Mouse (Mus musculus) midbrain, embryonic 14.5 days (tissue): Measurements from ENCODE around the gene Igsf21. TPM values are rescaled to one million over a fixed set of nuclear protein-coding genes. Genes with fewer than 3 reads are reported as not detected.

ENCODE experiments used
- ATAC-seq: fragments of 200-750 bp; cut with Nextera tagmentation; 2 replicates; pipeline ENCODE4 v1.8.0; 2017; ENCODE audit warnings: moderate number of reproducible peaks, moderate library complexity; ENCODE audit not compliant: low FRiP score, low TSS enrichment
- DNase-seq: peaks from one replicate; pipeline ENCODE4 v3.0.0-alpha.2; 2015
- H3K27ac ChIP-seq: fragments of 300-500 bp; sonication (generic); replicated peaks from 2 replicates; pipeline ENCODE4 v1.5.1; 2014; ENCODE audit warnings: mild to moderate bottlenecking, low read depth, low read length, moderate library complexity
- H3K27me3 ChIP-seq: fragments of 300-500 bp; sonication (generic); 2 replicates; pipeline ENCODE4 v1.6.1; 2014; ENCODE audit warnings: low read length, control low read depth, mixed read lengths; ENCODE audit not compliant: control insufficient read depth, insufficient read depth
- H3K36me3 ChIP-seq: fragments of 300-500 bp; sonication (generic); 2 replicates; pipeline ENCODE4 v1.6.1; 2014; ENCODE audit warnings: low read length, control low read depth; ENCODE audit not compliant: control insufficient read depth, insufficient read depth
- H3K4me1 ChIP-seq: fragments of 300-500 bp; sonication (generic); 2 replicates; pipeline ENCODE4 v1.6.1; 2014; ENCODE audit warnings: mild to moderate bottlenecking, antibody characterized with exemption, low read length, control low read depth; ENCODE audit not compliant: control insufficient read depth, insufficient read depth
- H3K4me2 ChIP-seq: fragments of 300-500 bp; sonication (generic); 2 replicates; pipeline ENCODE4 v1.6.1; 2014; ENCODE audit warnings: mild to moderate bottlenecking, low read length, moderate library complexity
- H3K4me3 ChIP-seq: fragments of 300-500 bp; sonication (generic); replicated peaks from 2 replicates; pipeline ENCODE4 v1.5.1; 2014; ENCODE audit warnings: low read depth, low read length
- H3K9ac ChIP-seq: fragments of 300-500 bp; sonication (generic); replicated peaks from 2 replicates; pipeline ENCODE4 v1.6.1; 2014; ENCODE audit warnings: mild to moderate bottlenecking, low read length, moderate library complexity
- H3K9me3 ChIP-seq: fragments of 300-500 bp; sonication (generic); 2 replicates; pipeline ENCODE4 v1.6.1; 2016; ENCODE audit warnings: low read length, control low read depth, mixed read lengths; ENCODE audit not compliant: control insufficient read depth
- WGBS: fragments of 180-500 bp; shearing (Covaris S2); extraction: QIAGEN DNeasy Blood & Tissue Kit; methylation state at CpG from one replicate; pipeline ENCODE4 v1.1.7; 2014; 5-methylcytosine and 5-hydroxymethylcytosine counted together
- polyA plus RNA-seq: library from polyadenylated mRNA; unstranded; fragments of >200 nt; fragmentation: Nextera tagmentation; extraction: Ambion mirVana; gene quantifications from 2 replicates; pipeline ENCODE4 v1.2.1, GENCODE M21; 2014

Gene Igsf21
- polyA plus RNA-seq, result 64.9 and 77.6 TPM in 2 replicates

GRCm38 (mm10) chr4:140246180-140247005 is at the start of gene Igsf21:
Gene Igsf21 (minus strand): TSS chr4:140246784.
- DNase-seq (peak; percentile 88), ATAC-seq (peak; percentile 81; the same call in 1 of the 2 replicates)
- H3K27ac ChIP-seq, result peak within 1 kb of the TSS; percentile 90
- peak within 1 kb of the TSS; percentile 87 for H3K9ac ChIP-seq
- peaks cover 38% of the 10 kb centered on the region for H3K27me3 ChIP-seq
- under 1% methylated on average over 70 of the region's 90 CpGs for WGBS
- peaks cover 35% of the 10 kb centered on the region for H3K4me1 ChIP-seq
- no peaks in the 10 kb centered on the region for H3K36me3 ChIP-seq
- peak within 1 kb of the TSS; percentile 87 for H3K4me2 ChIP-seq
- no peaks in the 10 kb centered on the region for H3K9me3 ChIP-seq
- peak within 1 kb of the TSS; percentile 66 for H3K4me3 ChIP-seq

- H3K27ac ChIP-seq, result peak overlapping the region; percentile 47
- H3K36me3 ChIP-seq, result no peaks in the 10 kb centered on the region
- DNase-seq, result peak; percentile 85
- H3K4me2 ChIP-seq, result no peak overlapping the region
- no peaks in the 10 kb centered on the region for H3K9me3 ChIP-seq
- no peak overlapping the region; the same call in 1 of the 2 replicates for H3K9ac ChIP-seq
- no peaks in the 10 kb centered on the region for H3K27me3 ChIP-seq
- peak; percentile 67; the same call in 1 of the 2 replicates for ATAC-seq
- H3K4me1 ChIP-seq, result peaks cover 10% of the 10 kb centered on the region
- no peak overlapping the region for H3K4me3 ChIP-seq
- WGBS, result 48% methylated on average over 5 of the region's 5 CpGs
Observed at GRCm38 (mm10) chr4:140285726-140286316, 39.2 kb upstream of the Igsf21 start.

DNA sequence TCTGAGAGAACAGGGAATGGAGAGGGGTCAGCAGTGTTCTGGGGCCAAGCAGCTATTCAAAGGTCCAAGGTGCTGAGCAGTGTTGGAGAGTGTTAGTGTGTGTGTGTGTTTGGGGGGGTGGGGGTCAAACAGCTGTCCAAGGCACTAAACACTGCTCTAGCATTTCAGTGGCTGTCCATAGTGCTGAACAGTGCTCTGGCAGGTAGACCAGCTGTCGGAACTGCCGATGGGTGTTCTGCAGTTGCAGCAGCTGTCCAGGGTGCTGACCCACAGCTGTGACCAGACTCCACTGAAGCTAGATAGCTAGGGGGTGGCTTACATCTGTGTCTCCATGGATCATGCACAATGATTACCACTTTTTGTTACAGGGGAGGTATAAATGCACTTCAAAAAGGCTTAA is 36.8 kb upstream of the Igsf21 start:
- no peak for DNase-seq
- Histone ChIP-seq H3K27me3 (no peaks in the 10 kb centered on the region), H3K4me3 (no peak overlapping the region), H3K9ac (no peak overlapping the region), H3K4me1 (peaks cover 10% of the 10 kb centered on the region), H3K36me3 (no peaks in the 10 kb centered on the region), H3K4me2 (no peak overlapping the region), H3K27ac (no peak overlapping the region), H3K9me3 (no peaks in the 10 kb centered on the region)
- WGBS, result 23% methylated on average over 2 of the region's 2 CpGs
- ATAC-seq, result no peak

GRCm38 (mm10) chr4:140278269-140278668 is 31.7 kb upstream of the Igsf21 start:
- Histone ChIP-seq H3K4me1 (no peaks in the 10 kb centered on the region), H3K36me3 (no peaks in the 10 kb centered on the region), H3K4me2 (no peak overlapping the region), H3K9me3 (no peaks in the 10 kb centered on the region), H3K27ac (no peak overlapping the region), H3K4me3 (no peak overlapping the region), H3K9ac (no peak overlapping the region), H3K27me3 (no peaks in the 10 kb centered on the region)
- DNase-seq (no peak), ATAC-seq (no peak)
- 93% methylated on average over 2 of the region's 2 CpGs for WGBS

DNA sequence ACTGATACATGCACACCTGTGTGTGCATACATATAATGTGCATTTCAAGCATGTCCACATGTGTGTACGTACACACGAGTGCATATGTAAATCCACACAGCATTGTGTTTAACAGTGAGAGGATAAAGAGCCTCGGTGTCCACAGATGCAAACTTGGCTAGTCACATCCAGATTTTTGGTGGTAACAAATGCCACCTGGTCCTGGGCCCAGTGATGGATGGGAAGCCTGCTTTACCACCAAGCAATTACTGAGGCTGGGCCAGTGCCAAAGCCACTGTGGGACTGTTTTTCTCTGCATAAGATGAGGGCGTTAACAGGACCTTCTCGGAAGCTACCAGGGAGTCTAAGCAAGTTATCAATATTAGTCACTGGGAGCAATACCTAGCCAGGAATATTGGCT is 25.3 kb upstream of the Igsf21 start:
- Histone ChIP-seq H3K4me2 (no peak overlapping the region), H3K27me3 (no peaks in the 10 kb centered on the region), H3K9ac (no peak overlapping the region), H3K4me1 (peaks cover 21% of the 10 kb centered on the region), H3K27ac (no peak overlapping the region), H3K36me3 (no peaks in the 10 kb centered on the region), H3K9me3 (no peaks in the 10 kb centered on the region), H3K4me3 (no peak overlapping the region)
- ATAC-seq (no peak), DNase-seq (no peak)
- 92% methylated on average over 5 of the region's 5 CpGs for WGBS

- no peak for ATAC-seq
- Histone ChIP-seq H3K9ac (no peak overlapping the region), H3K4me3 (no peak overlapping the region), H3K4me1 (peaks cover 21% of the 10 kb centered on the region), H3K36me3 (no peaks in the 10 kb centered on the region), H3K4me2 (no peak overlapping the region), H3K27me3 (no peaks in the 10 kb centered on the region), H3K27ac (no peak overlapping the region; the same call in 1 of the 2 replicates), H3K9me3 (no peaks in the 10 kb centered on the region)
- WGBS, result 50% methylated on average over 7 of the region's 7 CpGs
- DNase-seq, result no peak
Observed at GRCm38 (mm10) chr4:140270451-140270850, 23.9 kb upstream of the Igsf21 start.

GRCm38 (mm10) chr4:140269184-140269840 is 22.7 kb upstream of the Igsf21 start:
- Histone ChIP-seq H3K4me3 (no peak overlapping the region), H3K27me3 (no peaks in the 10 kb centered on the region), H3K4me1 (peaks cover 25% of the 10 kb centered on the region), H3K9me3 (no peaks in the 10 kb centered on the region), H3K27ac (no peak overlapping the region; the same call in 1 of the 2 replicates), H3K9ac (no peak overlapping the region), H3K36me3 (no peaks in the 10 kb centered on the region), H3K4me2 (no peak overlapping the region)
- DNase-seq, result peak; percentile 50
- 46% methylated on average over 15 of the region's 15 CpGs for WGBS
- ATAC-seq, result no peak

DNA sequence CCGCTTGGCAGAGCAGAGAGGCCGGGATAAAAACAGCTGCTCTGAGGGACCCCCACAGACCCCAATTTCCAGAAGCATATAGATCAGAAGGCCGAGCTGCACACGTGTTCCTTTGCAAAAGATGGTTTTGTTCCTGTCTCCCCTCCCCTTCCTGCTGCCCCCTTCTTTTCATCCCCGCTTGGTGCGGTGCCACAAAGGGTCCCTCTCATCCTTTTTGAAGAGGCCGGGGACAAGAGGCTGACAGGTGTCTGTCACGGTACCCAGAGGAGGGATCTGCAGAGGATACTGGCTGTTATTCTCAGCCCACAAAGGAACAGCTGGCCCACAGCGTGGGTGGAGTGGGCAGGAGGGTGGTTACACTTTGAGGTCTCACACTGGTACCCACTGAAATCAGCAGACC is 21.3 kb upstream of the Igsf21 start:
- Histone ChIP-seq H3K4me3 (no peak overlapping the region), H3K27me3 (no peaks in the 10 kb centered on the region), H3K9ac (no peak overlapping the region), H3K4me2 (no peak overlapping the region), H3K36me3 (no peaks in the 10 kb centered on the region), H3K9me3 (no peaks in the 10 kb centered on the region), H3K27ac (no peak overlapping the region), H3K4me1 (peaks cover 28% of the 10 kb centered on the region)
- WGBS, result 33% methylated on average over 9 of the region's 9 CpGs
- ATAC-seq, result no peak
- DNase-seq, result no peak
